Mouse (Mus musculus) spleen, postnatal 14 days (tissue): ENCODE data around the gene Pef1.

Experiments used
- DNase-seq, 2 experiments: peaks; one replicate each; pipeline ENCODE4 v3.0.0; 2021 to 2022; ENCODE audit warnings: low spot score in 2 of 2

Gene Pef1

DNA sequence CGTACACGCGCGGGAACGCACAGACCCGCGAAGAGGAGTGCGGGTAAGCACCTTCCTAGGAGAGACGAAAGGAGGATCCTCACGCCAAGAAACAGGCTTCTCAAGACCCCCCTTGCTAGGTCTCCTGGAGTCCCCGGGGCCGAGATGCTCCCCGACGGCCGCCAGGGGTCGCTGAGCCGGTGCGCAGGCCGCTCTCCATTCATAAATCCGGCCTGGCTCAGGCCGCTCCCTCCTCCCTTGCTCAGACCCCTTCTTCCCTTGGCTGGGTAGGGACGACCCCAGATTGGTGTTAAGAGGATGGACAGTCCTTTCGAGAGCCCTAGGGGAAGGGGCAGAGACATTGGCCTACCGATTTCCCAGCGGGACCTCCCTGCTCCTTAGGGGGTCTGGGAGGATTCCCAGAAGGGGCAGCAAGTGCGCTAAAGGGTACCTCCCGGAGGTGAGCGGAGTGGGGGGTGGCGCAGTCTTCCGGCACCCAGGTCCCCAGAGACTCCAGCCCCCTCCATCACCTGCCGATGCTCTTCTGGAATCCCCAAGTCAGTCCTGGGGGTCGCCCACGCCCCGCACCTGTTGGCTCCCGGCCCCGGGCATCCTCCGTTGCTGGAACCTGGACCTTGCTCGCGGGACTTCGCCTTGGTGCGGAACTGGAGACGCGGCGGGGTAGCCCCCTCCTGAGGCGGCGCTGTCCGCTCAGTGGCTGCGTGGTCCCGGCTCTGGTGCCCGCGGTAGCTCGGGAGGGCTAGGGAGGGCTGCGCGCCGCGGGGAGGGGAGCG, 36.3 kb downstream of the Pef1 start:
- DNase-seq: peak in 1 of 2 experiments; percentile 58

DNA sequence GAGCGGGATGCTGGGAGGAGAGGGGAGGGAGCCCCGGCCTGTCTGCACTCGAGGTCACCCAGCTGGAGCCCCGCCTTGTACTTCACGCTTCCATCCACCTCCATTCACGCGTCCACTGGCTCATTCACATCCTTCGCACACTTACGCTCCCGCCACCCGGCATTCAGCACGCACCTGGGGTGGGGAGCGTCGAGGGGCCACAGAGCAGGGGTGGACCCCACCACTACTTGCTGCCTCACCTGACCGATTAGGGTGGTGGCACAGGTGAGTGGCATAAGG, 36.8 kb downstream of the Pef1 start, which contains the start of gene Hcrtr1:
Gene Hcrtr1, minus strand, starts transcription at position 146 of the 279 bp plus-strand sequence.
- no peak for DNase-seq

DNA sequence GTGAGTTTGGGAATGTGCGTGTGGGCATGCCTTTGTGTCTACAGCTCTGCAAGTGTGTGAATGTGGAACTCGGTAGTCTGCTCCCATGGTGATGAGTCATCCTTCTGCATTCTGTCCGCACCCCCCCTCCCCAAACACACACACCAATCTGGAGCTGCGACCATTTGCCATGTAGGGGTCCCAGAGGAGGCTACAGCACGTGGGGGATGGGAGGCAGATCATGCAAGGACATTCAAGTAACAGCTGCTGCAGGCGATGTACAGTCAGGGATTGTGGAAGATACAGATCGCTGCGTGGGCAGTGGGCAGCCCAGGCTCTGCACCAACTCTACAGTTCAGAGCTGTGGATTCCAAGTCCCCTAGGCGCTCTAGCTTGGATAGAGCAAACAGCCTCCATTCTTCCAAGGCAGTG, 38.6 kb downstream of the Pef1 start:
- DNase-seq: no peak

GRCm38 (mm10) chr4:130141786-130142185, 39.4 kb downstream of the Pef1 start:
- no peak for DNase-seq

- no peak for DNase-seq
Measured at GRCm38 (mm10) chr4:130148405-130148804, 46.0 kb downstream of the Pef1 start.

DNA sequence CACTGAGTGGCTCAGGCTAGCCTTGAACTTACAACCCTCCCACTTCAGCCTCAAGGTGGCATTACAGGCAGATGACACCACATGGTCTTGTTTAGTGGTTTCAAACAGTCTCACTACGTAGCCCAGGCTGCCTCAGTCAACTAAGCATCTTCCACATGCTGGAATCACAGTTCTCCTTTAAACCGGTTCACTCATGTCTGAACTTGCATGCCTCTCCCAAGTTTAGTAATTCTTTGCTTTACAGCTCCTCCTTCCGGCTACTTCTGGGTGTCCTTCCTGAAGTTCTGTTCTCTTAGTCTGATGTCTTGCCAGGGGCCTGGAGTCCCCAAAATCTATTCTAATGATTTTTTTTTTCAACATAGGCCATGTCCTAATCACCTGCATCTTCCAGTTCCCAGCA, 51.9 kb downstream of the Pef1 start:
- no peak for DNase-seq

GRCm38 (mm10) chr4:130156812-130157371, 54.5 kb downstream of the Pef1 start:
- no peak for DNase-seq

DNA sequence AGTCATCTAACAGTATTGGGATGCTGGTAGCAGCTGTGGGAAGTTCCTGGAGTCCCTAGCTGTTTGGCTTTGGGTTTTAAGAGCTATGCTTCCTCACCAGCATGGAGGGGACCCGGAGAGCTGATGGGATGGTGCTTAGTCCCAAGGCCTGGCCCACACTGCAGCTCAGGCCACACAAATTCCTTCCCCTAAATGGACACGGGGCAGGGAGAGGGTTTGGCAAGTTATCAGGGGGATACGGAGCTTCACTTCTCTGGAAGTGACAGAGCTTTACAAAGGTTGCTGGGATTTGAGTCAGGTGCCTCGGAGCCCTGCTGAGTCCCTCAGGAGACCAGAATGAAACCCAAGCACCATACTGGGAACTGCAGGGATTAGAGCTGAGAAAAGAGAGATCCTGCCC, 59.0 kb downstream of the Pef1 start:
- no peak for DNase-seq

GRCm38 (mm10) chr4:130163391-130163861, 61.1 kb downstream of the Pef1 start:
- no peak for DNase-seq

- DNase-seq: no peak
Measured at GRCm38 (mm10) chr4:130164121-130164520, 61.8 kb downstream of the Pef1 start.

- no peak for DNase-seq
Measured at GRCm38 (mm10) chr4:130166061-130166460, 63.7 kb downstream of the Pef1 start.

DNA sequence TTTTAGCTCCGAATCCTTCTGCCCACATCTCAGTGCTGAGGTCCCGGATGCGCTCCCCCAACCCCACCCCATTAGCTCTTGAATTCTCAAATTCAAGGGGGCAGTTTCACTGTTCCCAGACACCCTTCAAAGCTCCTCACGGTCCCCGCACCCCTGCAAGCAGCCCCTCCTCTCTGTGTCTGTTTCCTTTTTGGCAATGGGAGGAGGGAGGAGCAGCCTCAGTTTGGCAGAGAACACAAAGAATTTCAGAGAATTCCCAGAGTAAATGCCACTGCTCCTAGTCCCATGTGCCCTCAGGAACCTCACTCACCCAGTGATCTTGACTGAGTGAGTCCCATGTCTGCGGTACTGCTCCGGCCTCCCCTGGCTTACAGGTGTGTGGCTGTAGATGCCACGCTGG, 64.2 kb downstream of the Pef1 start:
- DNase-seq: no peak

- DNase-seq: no peak
Measured at GRCm38 (mm10) chr4:130167321-130167720, 65.0 kb downstream of the Pef1 start.

DNA sequence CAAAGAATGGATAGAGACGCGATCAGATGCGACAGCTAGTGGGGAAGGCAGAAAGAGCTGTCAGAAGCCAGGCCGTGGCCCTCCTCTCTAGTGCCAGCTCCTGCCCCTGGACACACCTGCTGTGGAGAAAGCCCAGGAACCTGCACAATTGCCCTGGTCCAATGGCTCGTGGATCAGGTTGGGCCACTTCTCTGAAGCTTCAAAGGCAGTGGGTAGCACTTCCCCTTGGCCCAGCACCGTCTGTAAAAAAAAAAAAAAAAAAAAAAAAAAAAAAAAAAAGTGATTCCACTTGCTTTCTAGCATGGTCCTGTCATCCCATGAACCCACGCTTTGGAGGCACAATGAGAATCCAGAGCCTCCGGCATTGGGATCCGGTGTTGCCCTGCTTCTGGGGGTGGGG, 65.5 kb downstream of the Pef1 start:
- DNase-seq: no peak

- DNase-seq: no peak
Measured at GRCm38 (mm10) chr4:130168280-130169183, 66.2 kb downstream of the Pef1 start.

- DNase-seq: no peak
Measured at GRCm38 (mm10) chr4:130169411-130169971, 67.1 kb downstream of the Pef1 start.

- no peak for DNase-seq
Measured at GRCm38 (mm10) chr4:130170362-130170761, 68.0 kb downstream of the Pef1 start.

DNA sequence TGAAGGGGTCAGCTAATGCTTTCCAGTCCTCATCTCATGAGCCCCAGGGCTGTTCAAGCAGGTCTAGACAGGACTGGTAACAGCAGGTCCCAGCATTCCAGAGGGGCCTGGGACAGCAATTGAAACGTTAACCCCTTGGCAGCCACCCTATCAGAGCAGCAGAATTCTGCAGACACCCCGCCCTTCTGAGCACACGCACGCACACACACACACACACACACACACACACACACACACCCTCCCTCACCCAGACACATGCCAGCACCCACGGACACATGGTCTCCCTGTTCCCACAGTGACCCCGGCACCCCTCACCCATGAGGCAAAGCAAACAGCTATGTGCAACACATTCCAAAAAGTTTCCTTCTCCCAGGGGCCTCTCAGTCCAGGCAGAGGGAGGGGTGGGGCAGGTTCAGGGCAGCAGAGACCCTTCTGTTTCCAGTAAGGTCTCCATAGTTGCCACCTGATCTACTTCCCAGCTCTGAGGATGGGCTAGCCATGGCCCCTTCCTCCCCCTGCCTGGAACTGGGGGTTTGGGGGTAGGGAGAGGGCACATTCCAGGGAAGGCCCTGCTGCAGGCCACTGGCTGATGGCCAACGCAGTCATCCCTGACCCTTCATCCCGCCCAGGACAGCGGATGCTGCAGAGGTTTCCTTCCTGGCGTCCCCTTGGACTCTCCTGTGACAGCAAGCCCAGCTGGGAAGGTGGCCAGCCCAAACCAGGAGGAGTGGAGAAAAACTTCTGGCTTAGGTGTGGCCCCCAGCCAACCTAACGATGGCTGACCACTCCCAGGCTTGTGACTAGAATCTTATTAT, 69.8 kb downstream of the Pef1 start:
- no peak for DNase-seq

- peak; percentile 37 to 42 for DNase-seq
Measured at GRCm38 (mm10) chr4:130173060-130173822, 70.9 kb downstream of the Pef1 start.

DNA sequence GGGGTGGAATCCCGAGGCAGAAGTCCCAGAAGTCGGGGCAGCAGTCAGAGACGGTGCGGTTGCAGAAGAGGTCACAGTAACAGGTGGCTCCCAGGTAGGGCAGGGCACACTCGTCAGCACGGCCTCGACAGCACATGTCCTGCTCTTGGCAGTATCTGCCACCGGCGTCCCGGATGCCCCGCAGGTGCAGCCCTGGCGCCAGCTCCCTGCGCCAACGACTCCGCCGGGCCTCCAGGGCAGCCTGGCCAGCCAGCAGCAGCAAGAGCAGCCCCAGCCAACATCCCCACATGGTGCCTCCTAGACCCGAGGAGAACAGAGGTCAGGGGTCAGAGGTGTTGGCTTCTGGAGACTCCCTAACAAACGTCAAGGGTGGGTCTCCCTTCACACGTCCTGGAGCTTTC, 71.6 kb downstream of the Pef1 start:
- no peak for DNase-seq
